Mouse (Mus musculus) liver, embryonic 14 days (tissue): ENCODE data around the gene Tac1. TPM values are rescaled to one million over a fixed set of nuclear protein-coding genes. Genes with fewer than 3 reads are reported as not detected.

ENCODE experiments used
- polyA plus RNA-seq: library from polyadenylated mRNA; depleted of rRNA; stranded (reverse); fragments of >200 nt; gene quantifications from 2 replicates; pipeline ENCODE4 v1.2.3, GENCODE M21; 2012; rRNA removed

The Tac1 gene
- polyA plus RNA-seq, result 0.02 TPM in 1 of 2 replicates, not detected in the other

DNA sequence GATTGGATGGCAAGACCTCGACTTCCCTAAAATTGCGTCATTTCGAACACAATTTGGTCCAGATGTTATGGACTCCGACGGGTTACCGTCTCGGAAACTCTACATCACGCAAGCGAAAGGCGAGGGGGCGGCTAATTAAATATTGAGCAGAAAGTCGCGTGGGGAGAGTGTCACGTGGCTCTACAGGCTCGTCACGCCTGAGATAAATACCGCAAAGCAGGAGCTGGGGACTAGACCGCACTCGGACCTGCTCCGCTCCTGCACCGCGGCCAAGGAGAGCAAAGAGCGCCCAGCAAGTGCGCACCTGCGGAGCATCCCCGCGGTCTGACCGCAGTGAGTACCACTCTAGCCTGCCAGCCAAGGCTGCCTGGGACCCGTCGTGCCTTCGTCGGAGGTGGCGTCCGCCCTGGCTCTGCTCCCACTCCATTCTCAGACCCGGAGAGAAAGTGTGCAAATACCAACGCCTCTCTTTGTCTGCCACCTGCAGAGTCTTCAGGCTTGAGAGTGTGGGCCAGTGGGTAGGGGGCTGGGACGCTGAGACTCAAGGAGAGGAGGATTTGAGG lies at the start of gene Tac1:
Gene Tac1, plus strand, starts transcription at position 51 of the 563 bp plus-strand sequence.

Other genes with a start within 250 kb of the Tac1 start
- gene Asns, start 138.4 kb downstream of the Tac1 start, polyA plus RNA-seq, result 118 and 121 TPM in 2 replicates